Mouse (Mus musculus) heart, adult 18-20 months (tissue): ENCODE measurements around the gene Gpr68. TPM values are rescaled to one million over a fixed set of nuclear protein-coding genes. Genes with fewer than 3 reads are reported as not detected.

Experiments
- total RNA-seq, 2 experiments: library from RNA; stranded (reverse); gene quantifications; 2 replicates each; pipeline ENCODE4 v1.2.3; 2021

The Gpr68 gene
- total RNA-seq, 2 experiments from 2014 or later, result 0.45 to 1.5 TPM

Other genes with a start within 250 kb of the Gpr68 start
- 10 to 100 TPM; 10.2 to 11.3 TPM for gene Rps6ka5, start 181.2 kb downstream of the Gpr68 start, total RNA-seq
- gene Dglucy, start 129.1 kb downstream of the Gpr68 start, total RNA-seq, result 10 to 100 TPM; 50.6 to 61.7 TPM
- gene Ccdc88c, start 120.9 kb upstream of the Gpr68 start, total RNA-seq, result 1 to 10 TPM; 3.6 to 4.0 TPM
- 10 to 100 TPM; 21.1 to 23.0 TPM for gene Ppp4r3a, start 175.5 kb upstream of the Gpr68 start, total RNA-seq